Mouse (Mus musculus): Measurements from ENCODE around the gene Sox1.

DNA sequence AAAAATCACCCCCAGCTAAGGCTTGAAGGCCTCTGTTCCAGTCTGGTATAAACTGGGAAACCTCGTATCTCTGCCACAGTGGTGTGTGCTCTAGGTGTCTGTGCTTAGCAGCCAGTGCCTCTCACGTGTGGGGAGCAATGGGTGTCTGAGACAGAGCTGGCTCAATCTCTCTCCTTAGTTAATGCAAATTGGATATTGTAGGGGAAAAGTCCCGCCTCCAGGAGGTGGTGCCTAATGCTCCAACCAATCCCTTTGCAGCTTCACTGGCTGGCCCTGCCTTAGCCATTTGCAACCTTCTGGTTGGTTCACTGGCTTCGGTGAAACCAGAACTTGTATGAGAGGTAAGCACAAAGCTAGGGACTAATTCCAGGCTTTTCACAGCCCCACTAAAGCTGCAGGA, 43.9 kb downstream of the Sox1 start:
- no peak for TF ChIP-seq CTCF (IDR thresholded peaks at IDR 0.05; ENCODE audit: insufficient read depth, low read depth, low read length)
- no peak for TF ChIP-seq POLR2A (IDR thresholded peaks at IDR 0.05; ENCODE audit: insufficient read depth, low read depth, low read length)
